Mouse (Mus musculus) mouse embryonic stem cell (cell line): Measurements from ENCODE around the gene Prg4.

Experiments
- in situ Hi-C, 2 experiments: fragments of 300-500 bp; cut with MboI; formaldehyde crosslinking; loops; 1 replicate in 1 of 2; 3 replicates in 1 of 2; pipeline ENCODE4 v1.14.3; 2019 to 2020; ENCODE audit warnings: low sequenced_read_pairs in 2 of 2, low pct_unique_long_range_greater_than_20kb in 1 of 2, mixed read lengths in 1 of 2; ENCODE audit not compliant: unreplicated experiment in 1 of 2

The Prg4 gene

GRCm38 (mm10) chr1:150418426-150418825 is 47.5 kb downstream of the Prg4 start:
- in situ Hi-C loops = loop anchor here (5.0 to 25.0 kb wide), 2 partner anchors 34 to 994 kb away; no protein-coding TSS in a partner anchor

GRCm38 (mm10) chr1:150416006-150416405 is 50.0 kb downstream of the Prg4 start:
- in situ Hi-C loops = loop anchor here (5.0 to 25.0 kb wide), 2 partner anchors 36 to 996 kb away; no protein-coding TSS in a partner anchor

GRCm38 (mm10) chr1:150409996-150410395 is 56.0 kb downstream of the Prg4 start:
- in situ Hi-C loops = loop anchor here in 1 of 2 experiments (5.0 to 25.0 kb wide), 2 partner anchors 32 to 1002 kb away; no protein-coding TSS in a partner anchor

- in situ Hi-C loops = loop anchor here in 1 of 2 experiments (5.0 to 25.0 kb wide), 2 partner anchors 35 to 1005 kb away; no protein-coding TSS in a partner anchor
Observed at GRCm38 (mm10) chr1:150407285-150407684, 58.7 kb downstream of the Prg4 start.

GRCm38 (mm10) chr1:150404555-150404954 is 61.4 kb downstream of the Prg4 start:
- in situ Hi-C loops = loop anchor here in 1 of 2 experiments (25.0 kb wide), 1 partner anchor 1008 kb away; no protein-coding TSS in a partner anchor

- in situ Hi-C loops = loop anchor here in 1 of 2 experiments (25.0 kb wide), 1 partner anchor 1008 kb away; no protein-coding TSS in a partner anchor
Observed at GRCm38 (mm10) chr1:150403914-150404313, 62.1 kb downstream of the Prg4 start.
